Mouse (Mus musculus) forebrain, embryonic 14.5 days (tissue): ENCODE measurements around the gene Ltbp2. TPM values are rescaled to one million over a fixed set of nuclear protein-coding genes. Genes with fewer than 3 reads are reported as not detected.

Experiments
- ATAC-seq: fragments of 200-750 bp; cut with Nextera tagmentation; 2 replicates; pipeline ENCODE4 v1.8.0; 2017; ENCODE audit warnings: mild to moderate bottlenecking, moderate library complexity
- DNase-seq: peaks from one replicate; pipeline ENCODE4 v3.0.0-alpha.2; 2015; ENCODE audit warnings: low spot score
- H3K27ac ChIP-seq: fragments of 300-500 bp; sonication (generic); 2 replicates; pipeline ENCODE4 v1.5.1; 2014; ENCODE audit warnings: low read depth, mild to moderate bottlenecking, control low read depth, low read length, moderate library complexity
- H3K27me3 ChIP-seq: fragments of 300-500 bp; sonication (generic); replicated peaks from 2 replicates; pipeline ENCODE4 v1.6.1; 2014; ENCODE audit warnings: low read length, control low read depth, mixed read lengths; ENCODE audit not compliant: control insufficient read depth, insufficient read depth
- H3K36me3 ChIP-seq: fragments of 300-500 bp; sonication (generic); 2 replicates; pipeline ENCODE4 v1.6.1; 2014; ENCODE audit warnings: low read length, control low read depth; ENCODE audit not compliant: control insufficient read depth, insufficient read depth
- H3K4me1 ChIP-seq: fragments of 300-500 bp; sonication (generic); 2 replicates; pipeline ENCODE4 v1.6.1; 2014; ENCODE audit warnings: antibody characterized with exemption, low read length, control low read depth; ENCODE audit not compliant: control insufficient read depth, insufficient read depth
- H3K4me2 ChIP-seq: fragments of 300-500 bp; sonication (generic); 2 replicates; pipeline ENCODE4 v1.6.1; 2014; ENCODE audit warnings: mild to moderate bottlenecking, control low read depth, low read length
- H3K4me3 ChIP-seq: fragments of 300-500 bp; sonication (generic); 2 replicates; pipeline ENCODE4 v1.5.1; 2014; ENCODE audit warnings: low read depth, low read length, control low read depth
- H3K9ac ChIP-seq: fragments of 300-500 bp; sonication (generic); 2 replicates; pipeline ENCODE4 v1.6.1; 2014; ENCODE audit warnings: mild to moderate bottlenecking, low read length, control low read depth, moderate library complexity
- H3K9me3 ChIP-seq: fragments of 300-500 bp; sonication (generic); replicated peaks from 2 replicates; pipeline ENCODE4 v1.6.1; 2016; ENCODE audit warnings: low read length, control low read depth, mixed read lengths; ENCODE audit not compliant: control insufficient read depth
- WGBS: fragments of 180-500 bp; shearing (Covaris S2); extraction: QIAGEN DNeasy Blood & Tissue Kit; methylation state at CpG from one replicate; pipeline ENCODE4 v1.1.7; 2014; 5-methylcytosine and 5-hydroxymethylcytosine counted together
- polyA plus RNA-seq: library from polyadenylated mRNA; unstranded; fragments of >200 nt; fragmentation: Nextera tagmentation; extraction: Ambion mirVana; gene quantifications from 2 replicates; pipeline ENCODE4 v1.2.1, GENCODE M21; 2014

The Ltbp2 gene
- polyA plus RNA-seq, 1 experiment from 2014 or later: not detected

DNA sequence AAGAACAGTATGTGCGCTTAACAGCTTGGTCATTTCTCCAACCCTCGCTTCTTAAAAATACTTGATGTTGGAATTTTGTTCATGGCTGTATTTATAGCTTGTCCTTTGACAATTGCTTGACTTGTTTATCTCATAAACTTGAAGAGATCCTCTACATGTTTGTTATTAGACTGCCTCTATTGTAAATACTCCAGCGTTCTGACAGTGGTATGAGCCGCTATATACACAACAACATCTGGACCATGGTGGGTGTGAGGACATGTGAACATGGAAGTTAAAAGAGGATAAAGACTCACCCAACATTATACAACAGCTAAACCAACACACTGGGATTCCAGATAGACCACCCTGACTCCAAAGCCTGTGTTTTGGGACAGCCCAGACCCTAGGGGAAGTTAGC lies 41.6 kb downstream of the Ltbp2 start:
- H3K4me2 ChIP-seq: no peak overlapping the region
- H3K27ac ChIP-seq: no peak overlapping the region
- H3K4me1 ChIP-seq: no peaks in the 10 kb centered on the region
- H3K4me3 ChIP-seq: no peak overlapping the region
- no peaks in the 10 kb centered on the region for H3K27me3 ChIP-seq
- H3K9me3 ChIP-seq: no peaks in the 10 kb centered on the region
- DNase-seq (no peak), ATAC-seq (no peak)
- H3K36me3 ChIP-seq: no peaks in the 10 kb centered on the region
- H3K9ac ChIP-seq: no peak overlapping the region
- WGBS: 95% methylated on average over 4 of the region's 4 CpGs

DNA sequence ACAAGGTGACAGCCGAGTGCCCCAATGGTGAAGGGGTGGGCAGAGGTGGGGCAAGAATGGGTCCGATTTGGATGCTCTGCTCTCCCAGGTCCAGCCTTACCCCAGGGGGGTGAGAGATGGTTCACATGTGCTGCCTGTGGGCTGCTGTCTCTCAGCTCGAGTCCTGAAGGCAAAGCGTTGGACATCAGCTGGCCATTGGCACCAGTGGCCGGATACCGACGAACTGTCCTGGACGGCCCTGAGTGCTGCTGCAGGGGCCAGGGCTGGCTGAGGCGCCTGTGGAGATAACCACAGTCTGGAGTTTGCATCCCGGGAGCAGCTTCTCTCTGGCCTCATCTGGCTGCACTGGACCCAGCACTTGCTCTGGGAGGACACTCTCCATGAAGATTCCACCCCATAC lies 44.7 kb downstream of the Ltbp2 start:
- Histone ChIP-seq H3K27ac (no peak overlapping the region), H3K27me3 (no peaks in the 10 kb centered on the region), H3K4me1 (no peaks in the 10 kb centered on the region), H3K9me3 (no peaks in the 10 kb centered on the region), H3K4me3 (no peak overlapping the region), H3K4me2 (no peak overlapping the region), H3K36me3 (no peaks in the 10 kb centered on the region), H3K9ac (no peak overlapping the region)
- no peak for DNase-seq
- no peak for ATAC-seq
- WGBS: 86% methylated on average over 10 of the region's 10 CpGs

DNA sequence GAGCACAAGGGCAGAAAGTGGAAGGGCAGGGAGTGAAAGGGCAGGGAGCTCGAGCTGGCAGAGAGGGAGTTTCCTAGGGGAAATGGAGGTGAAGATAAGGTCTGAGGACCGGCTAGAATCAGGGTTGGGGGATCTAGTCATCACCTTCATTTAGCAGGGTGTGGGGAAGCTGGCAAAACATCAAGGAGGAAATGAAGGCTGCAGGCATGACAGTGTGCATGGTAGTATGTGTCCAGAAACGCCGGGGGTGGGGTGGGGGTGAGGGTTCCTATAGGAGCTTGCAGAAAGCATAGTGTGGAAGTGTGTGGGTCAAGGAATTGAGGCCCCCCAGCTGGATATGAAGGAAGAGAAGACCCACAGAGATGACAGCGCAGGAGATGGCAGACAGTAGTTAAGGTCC lies 45.2 kb downstream of the Ltbp2 start:
- H3K9me3 ChIP-seq: no peaks in the 10 kb centered on the region
- H3K27me3 ChIP-seq: no peaks in the 10 kb centered on the region
- H3K36me3 ChIP-seq: no peaks in the 10 kb centered on the region
- H3K4me1 ChIP-seq: no peaks in the 10 kb centered on the region
- H3K27ac ChIP-seq: no peak overlapping the region
- ATAC-seq (no peak), DNase-seq (no peak)
- H3K4me2 ChIP-seq: no peak overlapping the region
- no peak overlapping the region for H3K9ac ChIP-seq
- WGBS: 84% methylated on average over 5 of the region's 5 CpGs
- no peak overlapping the region for H3K4me3 ChIP-seq

DNA sequence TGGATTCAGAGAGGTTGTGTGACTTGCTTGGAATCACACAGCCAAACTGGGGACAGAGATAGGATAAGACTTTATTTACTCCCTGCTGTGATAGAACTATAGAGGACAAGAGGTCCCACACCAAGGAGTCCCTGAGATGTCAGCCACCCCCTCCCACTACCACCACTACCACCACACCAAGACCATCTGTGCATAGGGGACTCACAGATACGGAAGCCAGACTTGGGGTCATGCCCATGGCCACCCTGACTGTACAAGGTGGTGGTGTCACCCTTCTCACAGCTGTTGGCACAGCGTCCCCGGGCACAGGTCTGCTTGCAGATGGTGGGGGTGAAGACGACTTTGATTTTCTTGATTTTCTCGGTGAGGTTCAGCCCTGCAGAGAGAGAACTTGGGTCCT lies 45.9 kb downstream of the Ltbp2 start:
- Histone ChIP-seq H3K27me3 (no peaks in the 10 kb centered on the region), H3K36me3 (no peaks in the 10 kb centered on the region), H3K4me3 (no peak overlapping the region), H3K9ac (no peak overlapping the region), H3K4me1 (no peaks in the 10 kb centered on the region), H3K4me2 (no peak overlapping the region), H3K9me3 (no peaks in the 10 kb centered on the region), H3K27ac (no peak overlapping the region)
- ATAC-seq (no peak), DNase-seq (no peak)
- WGBS: 94% methylated on average over 5 of the region's 5 CpGs

DNA sequence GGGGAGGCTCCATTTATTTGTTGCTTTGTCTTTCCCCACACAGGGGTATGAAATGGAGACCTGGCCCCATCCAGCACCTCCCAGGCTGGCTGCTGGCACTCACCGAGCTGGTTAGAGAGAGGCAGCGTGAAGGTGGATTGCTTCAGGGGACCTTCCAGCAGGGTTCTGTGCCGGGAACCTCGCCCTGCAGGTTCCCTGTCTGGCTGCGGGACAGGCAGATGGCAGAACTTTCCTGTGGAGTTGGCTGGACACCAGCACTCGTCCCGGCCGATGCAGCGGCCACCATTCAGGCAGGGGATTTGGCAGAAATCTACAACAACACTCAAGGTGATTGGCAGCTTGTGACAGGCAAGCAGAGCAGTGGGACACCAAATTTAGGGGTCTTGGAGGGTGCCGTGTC lies 46.4 kb downstream of the Ltbp2 start:
- ATAC-seq (no peak), DNase-seq (no peak)
- Histone ChIP-seq H3K4me2 (no peak overlapping the region), H3K4me1 (no peaks in the 10 kb centered on the region), H3K4me3 (no peak overlapping the region), H3K9ac (no peak overlapping the region), H3K36me3 (no peaks in the 10 kb centered on the region), H3K9me3 (no peaks in the 10 kb centered on the region), H3K27ac (no peak overlapping the region), H3K27me3 (no peaks in the 10 kb centered on the region)
- 68% methylated on average over 10 of the region's 10 CpGs for WGBS

DNA sequence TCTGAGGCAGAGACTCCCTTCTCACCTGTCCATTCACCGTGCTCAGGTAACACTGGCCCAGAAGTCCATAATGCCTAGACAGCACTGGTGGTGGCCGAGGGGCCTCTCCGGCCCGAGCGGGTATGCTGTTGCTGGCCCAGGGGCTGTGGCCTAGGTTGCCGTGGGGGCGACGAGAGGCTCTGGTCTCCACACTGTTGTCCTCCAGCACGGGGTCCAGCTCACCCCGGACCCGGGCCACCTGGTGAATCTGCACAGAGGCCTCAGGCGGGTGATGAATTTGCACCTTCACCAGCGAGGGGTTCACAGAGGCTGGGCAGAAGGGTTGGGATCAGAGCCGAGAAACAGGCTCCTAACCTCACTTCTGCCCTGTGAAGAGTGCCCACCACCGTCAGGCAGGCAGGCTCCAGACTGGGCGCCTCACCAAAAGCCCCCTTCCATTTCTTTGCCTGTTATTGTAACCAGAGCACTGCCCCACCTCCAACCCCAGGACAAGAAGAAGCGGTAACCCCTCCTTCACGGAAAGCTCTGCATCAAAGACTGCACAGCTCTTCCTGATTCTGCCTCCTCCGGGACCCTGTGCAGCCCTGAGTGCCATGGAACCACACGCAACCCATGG lies 47.1 kb downstream of the Ltbp2 start:
- WGBS: 84% methylated on average over 20 of the region's 20 CpGs
- no peak overlapping the region for H3K9ac ChIP-seq
- no peak overlapping the region for H3K4me2 ChIP-seq
- H3K36me3 ChIP-seq: no peaks in the 10 kb centered on the region
- no peak overlapping the region for H3K27ac ChIP-seq
- ATAC-seq: no peak
- no peak overlapping the region for H3K4me3 ChIP-seq
- H3K27me3 ChIP-seq: no peaks in the 10 kb centered on the region
- H3K9me3 ChIP-seq: no peaks in the 10 kb centered on the region
- DNase-seq: no peak
- no peaks in the 10 kb centered on the region for H3K4me1 ChIP-seq

DNA sequence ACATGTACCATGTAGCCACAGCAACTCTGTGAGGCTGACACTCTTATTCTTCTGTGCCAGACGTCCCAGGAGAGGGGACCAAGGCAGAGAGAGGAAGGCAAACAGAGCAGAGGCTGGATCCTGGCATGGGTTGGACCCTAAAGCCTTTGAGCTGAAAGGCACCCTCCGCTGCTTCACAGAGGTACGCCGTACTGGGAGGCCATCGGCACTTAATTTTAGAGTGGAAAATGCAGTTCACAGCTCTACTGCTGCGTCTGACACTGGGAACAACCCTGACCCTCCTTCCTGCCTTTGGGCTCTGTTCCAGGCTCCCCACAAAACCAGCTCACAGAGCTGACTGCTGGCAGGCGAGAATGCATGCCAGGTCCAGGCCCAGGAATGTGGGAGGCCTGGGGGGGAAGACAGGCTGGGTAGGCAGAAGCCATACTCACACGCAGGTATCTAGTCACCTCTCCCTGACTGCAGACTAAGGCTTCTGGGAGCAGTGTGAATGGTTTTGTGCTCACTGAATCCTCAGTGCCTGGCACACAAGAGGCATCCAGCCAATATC lies 48.9 kb downstream of the Ltbp2 start:
- Histone ChIP-seq H3K9me3 (no peaks in the 10 kb centered on the region), H3K4me1 (no peaks in the 10 kb centered on the region), H3K27me3 (no peaks in the 10 kb centered on the region), H3K4me2 (no peak overlapping the region), H3K4me3 (no peak overlapping the region), H3K27ac (no peak overlapping the region), H3K36me3 (no peaks in the 10 kb centered on the region), H3K9ac (no peak overlapping the region)
- WGBS: 67% methylated on average over 8 of the region's 8 CpGs
- DNase-seq (no peak), ATAC-seq (no peak)

DNA sequence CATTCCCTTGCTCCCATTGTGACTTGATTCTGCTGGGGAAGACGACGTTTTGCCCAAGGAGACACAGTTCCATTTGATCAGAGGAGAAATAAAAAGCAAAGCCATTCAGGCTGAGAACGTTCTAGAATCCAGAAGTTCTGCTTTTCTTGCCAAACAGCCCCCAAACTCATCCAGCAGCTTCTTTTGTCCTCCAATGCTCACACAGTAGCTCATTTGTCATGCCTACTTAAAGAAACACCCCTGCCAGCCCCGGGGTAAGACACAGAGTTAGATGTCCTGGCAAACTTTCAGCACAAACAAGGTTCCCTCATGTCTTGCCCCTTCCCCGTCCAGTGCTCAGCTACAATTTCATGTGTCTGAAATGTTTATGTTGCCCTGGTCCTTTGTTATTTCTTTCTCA lies 52.1 kb downstream of the Ltbp2 start:
- Histone ChIP-seq H3K4me3 (no peak overlapping the region), H3K36me3 (no peaks in the 10 kb centered on the region), H3K9ac (no peak overlapping the region), H3K27ac (no peak overlapping the region), H3K4me1 (no peaks in the 10 kb centered on the region), H3K9me3 (no peaks in the 10 kb centered on the region), H3K4me2 (no peak overlapping the region), H3K27me3 (no peaks in the 10 kb centered on the region)
- 62% methylated on average over 5 of the region's 5 CpGs for WGBS
- DNase-seq (no peak), ATAC-seq (no peak)

DNA sequence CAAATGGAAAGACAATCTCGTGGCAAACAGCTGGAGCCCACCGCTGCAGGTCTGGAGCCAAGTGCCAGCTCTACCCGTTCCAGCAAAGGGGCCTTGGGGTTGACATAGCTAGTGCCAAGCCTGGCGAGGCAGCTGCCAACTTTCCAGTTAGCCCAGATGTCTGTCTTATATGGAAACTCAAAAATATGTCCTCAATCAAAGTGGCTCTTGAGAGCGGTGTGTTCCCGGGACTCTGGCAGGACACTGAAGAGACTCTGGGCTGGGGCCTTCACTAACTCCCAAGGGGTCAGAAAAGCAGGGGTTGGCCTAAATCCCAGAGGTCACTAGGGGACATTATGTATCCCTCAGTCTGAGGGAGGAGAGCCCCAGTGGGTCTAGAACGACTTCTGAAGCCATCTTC lies 52.7 kb downstream of the Ltbp2 start:
- H3K27ac ChIP-seq: no peak overlapping the region
- no peaks in the 10 kb centered on the region for H3K4me1 ChIP-seq
- no peaks in the 10 kb centered on the region for H3K9me3 ChIP-seq
- H3K36me3 ChIP-seq: no peaks in the 10 kb centered on the region
- H3K27me3 ChIP-seq: no peaks in the 10 kb centered on the region
- no peak overlapping the region for H3K9ac ChIP-seq
- 86% methylated on average over 7 of the region's 7 CpGs for WGBS
- DNase-seq: no peak
- H3K4me3 ChIP-seq: no peak overlapping the region
- no peak overlapping the region for H3K4me2 ChIP-seq
- no peak for ATAC-seq
